Mouse (Mus musculus) spleen, adult 12 weeks (tissue): ENCODE measurements around the gene Gm3417.
"Not testable (repeated sequence)": the region's sequence is repeated elsewhere in the genome, so short reads cannot be mapped to it uniquely, and the experiment has no call there.

Experiments
- DNase-seq: peaks from one replicate; pipeline ENCODE4 v3.0.0; 2022; ENCODE audit warnings: low spot score

Gm3417 gene

GRCm38 (mm10) chr17:14958686-14959327 lies 19.8 kb downstream of the Gm3417 start:
- DNase-seq: no peak

GRCm38 (mm10) chr17:14953452-14953851 lies 25.1 kb downstream of the Gm3417 start:
- no peak for DNase-seq

- no peak for DNase-seq
These were observed 29.3 kb downstream of the Gm3417 start for GRCm38 (mm10) chr17:14949161-14949827.

GRCm38 (mm10) chr17:14944551-14944950 lies 34.0 kb downstream of the Gm3417 start:
- DNase-seq: no peak

- no peak for DNase-seq
These were observed 34.9 kb downstream of the Gm3417 start for GRCm38 (mm10) chr17:14943729-14944059.

- DNase-seq: peak; percentile 94
These were observed 35.4 kb downstream of the Gm3417 start, which contains the start of the genes Wdr27 and 1600012H06Rik for GRCm38 (mm10) chr17:14943009-14943728. TSS of gene Wdr27 (minus strand) at chr17:14943158. TSS of gene 1600012H06Rik (plus strand) at chr17:14943184.

GRCm38 (mm10) chr17:14942181-14942580 lies 36.4 kb downstream of the Gm3417 start:
- DNase-seq: not testable (repeated sequence)

GRCm38 (mm10) chr17:14935841-14936605 lies 42.6 kb downstream of the Gm3417 start:
- no peak for DNase-seq

- not testable (repeated sequence) for DNase-seq
These were observed 43.3 kb downstream of the Gm3417 start for GRCm38 (mm10) chr17:14935280-14935679.

- no peak for DNase-seq
These were observed 47.1 kb downstream of the Gm3417 start for GRCm38 (mm10) chr17:14931469-14931868.

- DNase-seq: no peak
These were observed 47.9 kb downstream of the Gm3417 start for GRCm38 (mm10) chr17:14930697-14931096.

- no peak for DNase-seq
These were observed 50.0 kb downstream of the Gm3417 start for GRCm38 (mm10) chr17:14928631-14929030.

GRCm38 (mm10) chr17:14927644-14928218 lies 50.9 kb downstream of the Gm3417 start:
- no peak for DNase-seq

GRCm38 (mm10) chr17:14921582-14921981 lies 57.0 kb downstream of the Gm3417 start:
- no peak for DNase-seq

GRCm38 (mm10) chr17:14917866-14918265 lies 60.7 kb downstream of the Gm3417 start:
- no peak for DNase-seq

- DNase-seq: no peak
These were observed 64.2 kb downstream of the Gm3417 start for GRCm38 (mm10) chr17:14914401-14914800.
